Mouse (Mus musculus) bone marrow macrophage, adult 2 months (primary cell): ENCODE measurements around the gene Ptch2.

Experiments used
- CTCF ChIP-seq: IDR thresholded peaks from 2 replicates; pipeline ENCODE4 v1.5.1; 2012; ENCODE audit warnings: low read depth, mild to moderate bottlenecking, low read length, moderate library complexity
- POLR2A ChIP-seq: IDR thresholded peaks from 2 replicates; pipeline ENCODE4 v1.6.1; 2012; ENCODE audit warnings: mild to moderate bottlenecking, low read depth, low read length, borderline replicate concordance

- TF ChIP-seq POLR2A (no peak), CTCF (peak; percentile 74)
Measured at GRCm38 (mm10) chr4:117120445-117121414, 24.9 kb downstream of the Ptch2 start.
